Mouse (Mus musculus) NIH3T3 (cell line): ENCODE results near the gene Adssl1.

ENCODE experiments used
- DNase-seq: peaks from one replicate; pipeline ENCODE4 v3.0.0-alpha.2; 2012; ENCODE audit warnings: low read depth

The Adssl1 gene

GRCm38 (mm10) chr12:112592985-112593734 is 26.7 kb upstream of the Adssl1 start:
- no peak for DNase-seq

GRCm38 (mm10) chr12:112593951-112594915 is 25.6 kb upstream of the Adssl1 start:
- DNase-seq: no peak

- no peak for DNase-seq
These were observed 24.9 kb upstream of the Adssl1 start for GRCm38 (mm10) chr12:112594989-112595388.

GRCm38 (mm10) chr12:112595626-112596025 is 24.2 kb upstream of the Adssl1 start:
- DNase-seq: peak; percentile 88

GRCm38 (mm10) chr12:112596454-112596853 is 23.4 kb upstream of the Adssl1 start:
- peak; percentile 48 for DNase-seq

- peak; percentile 69 for DNase-seq
These were observed 22.8 kb upstream of the Adssl1 start for GRCm38 (mm10) chr12:112596891-112597500.

GRCm38 (mm10) chr12:112597618-112598017 is 22.2 kb upstream of the Adssl1 start:
- DNase-seq: no peak

- peak; percentile 52 for DNase-seq
These were observed 20.6 kb upstream of the Adssl1 start for GRCm38 (mm10) chr12:112599198-112599597.

GRCm38 (mm10) chr12:112599942-112600611 is 19.8 kb upstream of the Adssl1 start:
- DNase-seq: no peak

GRCm38 (mm10) chr12:112604022-112604421 is 15.8 kb upstream of the Adssl1 start:
- no peak for DNase-seq

- DNase-seq: peak; percentile 73
These were observed 14.9 kb upstream of the Adssl1 start for GRCm38 (mm10) chr12:112604709-112605649.

- DNase-seq: peak; percentile 91
These were observed 14.1 kb upstream of the Adssl1 start for GRCm38 (mm10) chr12:112605766-112606165.

GRCm38 (mm10) chr12:112606998-112607397 is 12.8 kb upstream of the Adssl1 start:
- DNase-seq: peak; percentile 70

GRCm38 (mm10) chr12:112609031-112609430 is 10.8 kb upstream of the Adssl1 start:
- no peak for DNase-seq

GRCm38 (mm10) chr12:112616668-112617067 is 3.2 kb upstream of the Adssl1 start:
- DNase-seq: no peak

- peak; percentile 70 for DNase-seq
These were observed 2.7 kb upstream of the Adssl1 start for GRCm38 (mm10) chr12:112617184-112617583.

- DNase-seq: peak; percentile 72
These were observed 1.9 kb upstream of the Adssl1 start for GRCm38 (mm10) chr12:112617898-112618380.

- no peak for DNase-seq
These were observed 712 bp upstream of the Adssl1 start for GRCm38 (mm10) chr12:112618981-112619685.

GRCm38 (mm10) chr12:112620354-112621061 is 663 bp downstream of the Adssl1 start:
- DNase-seq: no peak
